Mouse (Mus musculus): ENCODE results near the gene Sh3rf1. TPM values are rescaled to one million over a fixed set of nuclear protein-coding genes. Genes with fewer than 3 reads are reported as not detected.

Sh3rf1 gene
- polyA plus RNA-seq, 1 experiment from 2014 or later: 16.0 TPM

Other genes with a start within 250 kb of the Sh3rf1 start
- gene Clcn3, start 240.6 kb upstream of the Sh3rf1 start, polyA plus RNA-seq (2016; fragmentation: Nextera tagmentation; extraction: Ambion mirVana): 18.0 and 18.9 TPM in 2 replicates
- gene Nek1, start 230.7 kb upstream of the Sh3rf1 start, polyA plus RNA-seq (2016; fragmentation: Nextera tagmentation; extraction: Ambion mirVana): 19.4 and 21.5 TPM in 2 replicates

Measured in embryonic facial prominence, embryonic 12.5 days (tissue).